Mouse (Mus musculus): ENCODE results near the gene Cux1. TPM values are rescaled to one million over a fixed set of nuclear protein-coding genes. Genes with fewer than 3 reads are reported as not detected.

The Cux1 gene
- polyA plus RNA-seq, 1 experiment from 2014 or later, result 139 TPM

GRCm38 (mm10) chr5:136565311-136565811 is 1.9 kb downstream of the Cux1 start:
- Histone ChIP-seq H3K4me1 (peaks cover 55% of the 10 kb centered on the region), H3K4me2 (peak overlapping the region; percentile 96), H3K36me3 (ENCODE audit: poor library complexity, severe bottlenecking) (no peaks in the 10 kb centered on the region), H3K9ac (peak overlapping the region; percentile 94), H3K27ac (peak overlapping the region; percentile 95), H3K9me3 (replicated peaks) (no peaks in the 10 kb centered on the region), H3K27me3 (peaks cover 28% of the 10 kb centered on the region), H3K4me3 (peak overlapping the region; percentile 98)
- under 1% methylated on average over 32 of the region's 32 CpGs for WGBS
- ATAC-seq, result no peak

- 29% methylated on average over 11 of the region's 11 CpGs for WGBS
- Histone ChIP-seq H3K4me1 (peaks cover 55% of the 10 kb centered on the region), H3K9ac (peak overlapping the region; percentile 94), H3K36me3 (ENCODE audit: poor library complexity, severe bottlenecking) (no peaks in the 10 kb centered on the region), H3K27ac (peak overlapping the region; percentile 95; the same call in 1 of the 2 replicates), H3K27me3 (peaks cover 22% of the 10 kb centered on the region), H3K4me2 (peak overlapping the region; percentile 96), H3K4me3 (peak overlapping the region; percentile 98), H3K9me3 (replicated peaks) (no peaks in the 10 kb centered on the region)
- no peak for ATAC-seq
Measured at GRCm38 (mm10) chr5:136564613-136565299, 2.5 kb downstream of the Cux1 start.

GRCm38 (mm10) chr5:136563996-136564395 is 3.3 kb downstream of the Cux1 start:
- 57% methylated on average over 3 of the region's 3 CpGs for WGBS
- Histone ChIP-seq H3K27me3 (peaks cover 14% of the 10 kb centered on the region), H3K4me2 (peak overlapping the region; percentile 96), H3K4me1 (peaks cover 53% of the 10 kb centered on the region), H3K36me3 (ENCODE audit: poor library complexity, severe bottlenecking) (no peaks in the 10 kb centered on the region), H3K9ac (no peak overlapping the region), H3K27ac (no peak overlapping the region), H3K4me3 (peak overlapping the region; percentile 10; the same call in 1 of the 2 replicates), H3K9me3 (replicated peaks) (no peaks in the 10 kb centered on the region)
- ATAC-seq, result no peak

DNA sequence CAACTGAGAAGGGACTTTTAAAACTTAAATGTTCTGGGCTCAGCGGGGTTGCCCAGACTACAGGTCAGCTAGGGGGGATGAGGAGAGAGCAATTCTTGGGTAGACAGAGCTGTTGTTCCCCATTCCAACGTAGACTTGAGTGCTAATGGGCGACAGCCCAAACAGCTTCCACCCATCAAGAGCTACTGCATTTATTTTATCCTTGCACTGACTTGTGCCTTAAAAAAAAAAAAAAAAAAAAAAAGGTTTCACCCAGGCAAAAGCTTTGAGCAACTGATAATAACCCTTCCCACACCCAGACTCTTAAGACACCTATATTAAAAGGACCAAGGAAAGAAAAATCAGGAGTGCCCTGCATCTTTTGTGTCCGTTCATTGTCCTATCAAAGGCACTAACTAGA is 4.2 kb downstream of the Cux1 start:
- Histone ChIP-seq H3K4me2 (peak overlapping the region; percentile 96; the same call in 1 of the 2 replicates), H3K27ac (no peak overlapping the region), H3K4me3 (no peak overlapping the region), H3K9ac (no peak overlapping the region), H3K4me1 (peaks cover 45% of the 10 kb centered on the region), H3K9me3 (replicated peaks) (no peaks in the 10 kb centered on the region), H3K36me3 (ENCODE audit: poor library complexity, severe bottlenecking) (no peaks in the 10 kb centered on the region), H3K27me3 (peaks cover 5% of the 10 kb centered on the region)
- no peak for ATAC-seq
- WGBS, result 59% methylated on average over 4 of the region's 4 CpGs

DNA sequence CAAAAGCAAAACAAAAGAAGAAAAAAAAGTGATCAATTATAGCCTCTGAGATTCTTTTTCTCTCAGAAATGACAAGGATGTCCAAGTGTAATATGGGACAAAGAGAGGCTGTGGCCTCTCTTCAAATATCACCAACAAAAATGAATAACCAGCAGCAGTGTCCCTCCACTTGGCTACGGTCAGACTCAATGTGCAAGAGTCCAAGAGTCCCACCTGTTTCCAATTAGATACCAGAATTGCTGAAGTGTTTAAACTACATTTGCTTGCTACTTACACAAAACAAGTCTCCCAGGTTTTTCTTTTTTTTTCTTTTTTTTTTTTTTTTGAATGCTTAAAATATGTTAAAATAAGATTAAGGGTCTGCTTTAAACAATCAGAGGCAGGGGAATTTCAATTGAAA is 5.1 kb downstream of the Cux1 start:
- WGBS, result 56% methylated on average over 1 of the region's 1 CpGs
- Histone ChIP-seq H3K36me3 (ENCODE audit: poor library complexity, severe bottlenecking) (no peaks in the 10 kb centered on the region), H3K4me2 (no peak overlapping the region), H3K4me3 (no peak overlapping the region), H3K4me1 (peaks cover 44% of the 10 kb centered on the region), H3K27me3 (no peaks in the 10 kb centered on the region), H3K9me3 (replicated peaks) (no peaks in the 10 kb centered on the region), H3K9ac (no peak overlapping the region), H3K27ac (no peak overlapping the region)
- ATAC-seq, result no peak

DNA sequence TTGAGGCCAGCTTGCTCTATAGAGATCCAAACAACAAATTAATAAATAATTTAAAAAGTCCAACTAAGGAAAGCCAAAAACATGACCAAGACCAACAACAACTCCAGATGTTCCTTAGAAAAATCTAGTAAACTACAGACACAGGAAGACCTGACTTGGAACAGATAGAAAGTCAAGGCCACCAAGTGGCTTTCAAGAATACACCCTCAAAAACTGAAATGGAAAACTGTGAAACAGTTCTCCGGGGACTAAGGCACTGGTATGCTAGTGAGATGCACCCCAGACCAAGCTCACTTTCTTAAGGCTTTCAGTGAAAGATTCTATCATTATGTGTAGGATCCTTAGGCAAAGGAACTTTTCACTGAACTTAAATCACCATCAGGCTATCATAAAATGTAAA is 5.6 kb downstream of the Cux1 start:
- peaks cover 48% of the 10 kb centered on the region for H3K4me1 ChIP-seq
- no peak for ATAC-seq
- no peaks in the 10 kb centered on the region for H3K27me3 ChIP-seq
- WGBS, result 97% methylated on average over 1 of the region's 1 CpGs
- H3K4me3 ChIP-seq, result no peak overlapping the region
- H3K9me3 ChIP-seq (replicated peaks), result no peaks in the 10 kb centered on the region
- H3K9ac ChIP-seq, result no peak overlapping the region
- H3K27ac ChIP-seq, result no peak overlapping the region
- H3K4me2 ChIP-seq, result no peak overlapping the region
- peaks cover 2% of the 10 kb centered on the region; the same call in 1 of the 2 replicates for H3K36me3 ChIP-seq (ENCODE audit: poor library complexity, severe bottlenecking)

DNA sequence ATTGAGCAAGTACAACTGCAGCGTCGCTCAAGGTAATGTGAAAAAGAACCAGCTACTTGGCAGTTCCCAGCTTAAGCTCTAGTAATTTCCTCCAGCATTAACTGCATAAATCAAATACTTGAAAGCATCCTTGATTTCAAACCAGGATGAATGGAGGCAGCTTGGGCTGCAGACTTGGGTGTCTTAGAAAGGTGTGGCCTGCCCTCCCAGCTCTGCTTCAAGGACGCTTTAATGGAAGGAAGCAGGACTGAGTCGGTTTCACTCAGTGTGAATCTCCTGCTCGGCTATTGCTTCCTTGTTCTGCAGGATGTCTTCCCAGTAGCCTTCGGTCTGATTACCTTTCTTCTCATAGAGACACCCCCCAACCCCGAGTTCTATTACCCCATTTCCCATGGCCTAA is 6.6 kb downstream of the Cux1 start:
- WGBS, result 74% methylated on average over 7 of the region's 7 CpGs
- Histone ChIP-seq H3K4me1 (peaks cover 58% of the 10 kb centered on the region), H3K36me3 (ENCODE audit: poor library complexity, severe bottlenecking) (peaks cover 4% of the 10 kb centered on the region; the same call in 1 of the 2 replicates), H3K27ac (no peak overlapping the region), H3K4me3 (no peak overlapping the region), H3K9me3 (replicated peaks) (no peaks in the 10 kb centered on the region), H3K4me2 (no peak overlapping the region), H3K27me3 (no peaks in the 10 kb centered on the region), H3K9ac (no peak overlapping the region)
- no peak for ATAC-seq

DNA sequence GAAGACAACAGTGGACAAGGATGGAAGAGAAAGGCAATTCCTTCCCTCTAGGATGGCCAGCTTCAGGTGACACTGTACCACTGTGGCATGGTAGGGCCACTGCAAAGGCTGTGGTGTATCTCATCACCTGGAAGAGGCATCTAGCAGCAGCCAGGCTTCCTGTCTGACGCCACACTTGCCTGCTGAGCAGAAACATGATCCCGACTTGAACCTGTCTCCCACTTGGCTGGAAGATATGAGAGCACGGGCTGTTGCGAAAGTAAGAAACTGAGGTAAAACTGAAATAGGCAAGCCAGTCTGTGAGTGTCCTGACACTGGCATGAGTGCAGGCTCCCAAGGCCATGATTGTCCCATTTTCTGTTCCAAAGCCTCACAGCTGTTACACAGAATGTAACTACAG is 9.8 kb downstream of the Cux1 start:
- Histone ChIP-seq H3K36me3 (ENCODE audit: poor library complexity, severe bottlenecking) (peaks cover 4% of the 10 kb centered on the region; the same call in 1 of the 2 replicates), H3K9me3 (replicated peaks) (no peaks in the 10 kb centered on the region), H3K9ac (no peak overlapping the region), H3K27ac (no peak overlapping the region), H3K4me2 (no peak overlapping the region), H3K4me3 (no peak overlapping the region), H3K4me1 (peaks cover 48% of the 10 kb centered on the region), H3K27me3 (no peaks in the 10 kb centered on the region)
- no peak for ATAC-seq
- WGBS, result 84% methylated on average over 4 of the region's 4 CpGs

DNA sequence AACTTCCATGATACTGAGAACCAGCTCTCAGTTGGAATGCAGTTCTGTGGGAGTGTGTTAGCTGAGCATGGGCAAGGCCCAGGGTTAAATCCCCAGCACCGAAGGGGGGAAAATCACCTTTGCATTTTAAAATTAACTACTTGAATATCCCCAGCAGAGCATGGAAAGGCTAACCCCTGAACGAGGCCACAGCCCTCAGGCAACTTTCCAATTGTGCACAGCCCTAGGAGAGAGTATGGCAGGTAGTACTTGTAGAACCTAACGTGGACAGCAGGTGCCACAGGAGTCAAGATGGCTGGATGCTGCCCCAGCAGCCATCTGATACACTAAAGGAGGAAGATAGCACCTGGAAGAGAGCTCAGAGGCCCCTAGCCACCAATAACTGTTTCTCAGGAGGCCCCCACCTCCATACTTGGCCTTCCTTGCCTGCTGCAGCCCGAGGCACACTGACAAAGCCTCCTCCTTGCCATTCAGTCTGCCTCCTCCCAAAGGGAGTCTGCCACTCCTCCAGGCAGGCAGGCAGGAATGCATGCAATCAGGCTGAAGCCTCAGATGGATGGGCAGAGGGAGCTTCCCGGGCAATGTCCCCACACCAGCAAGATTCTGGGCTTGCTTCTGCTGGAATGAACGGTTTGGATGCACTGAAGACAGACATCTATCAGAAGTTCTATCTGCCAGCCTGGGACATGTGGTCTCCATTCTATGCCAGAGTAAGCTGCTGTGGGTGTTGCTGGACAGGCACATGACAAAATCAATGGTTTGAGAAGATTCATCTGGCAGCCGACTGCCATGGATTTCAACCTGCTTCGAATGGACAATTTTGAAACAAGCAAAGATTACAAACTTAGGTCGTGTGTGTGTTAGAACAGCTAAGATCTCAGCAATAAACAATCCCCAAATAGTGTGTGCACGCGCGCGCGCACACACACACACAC is 10.7 kb downstream of the Cux1 start:
- Histone ChIP-seq H3K9me3 (replicated peaks) (no peaks in the 10 kb centered on the region), H3K27ac (no peak overlapping the region), H3K4me2 (no peak overlapping the region), H3K9ac (no peak overlapping the region), H3K27me3 (no peaks in the 10 kb centered on the region), H3K4me1 (peaks cover 52% of the 10 kb centered on the region), H3K36me3 (ENCODE audit: poor library complexity, severe bottlenecking) (peaks cover 4% of the 10 kb centered on the region; the same call in 1 of the 2 replicates), H3K4me3 (no peak overlapping the region)
- ATAC-seq, result no peak
- WGBS, result 86% methylated on average over 14 of the region's 14 CpGs

- ATAC-seq, result 0 out of 2 replicates have a peak, but pooled peaks have one; percentile 24
- Histone ChIP-seq H3K4me1 (peaks cover 54% of the 10 kb centered on the region), H3K4me2 (peak overlapping the region; percentile 6; the same call in 1 of the 2 replicates), H3K9me3 (replicated peaks) (no peaks in the 10 kb centered on the region), H3K9ac (peak overlapping the region; percentile 18; the same call in 1 of the 2 replicates), H3K27me3 (no peaks in the 10 kb centered on the region), H3K27ac (peak overlapping the region; percentile 16; the same call in 1 of the 2 replicates), H3K4me3 (no peak overlapping the region), H3K36me3 (ENCODE audit: poor library complexity, severe bottlenecking) (peaks cover 4% of the 10 kb centered on the region; the same call in 1 of the 2 replicates)
- WGBS, result 37% methylated on average over 5 of the region's 5 CpGs
Measured at GRCm38 (mm10) chr5:136555703-136556102, 11.6 kb downstream of the Cux1 start.

DNA sequence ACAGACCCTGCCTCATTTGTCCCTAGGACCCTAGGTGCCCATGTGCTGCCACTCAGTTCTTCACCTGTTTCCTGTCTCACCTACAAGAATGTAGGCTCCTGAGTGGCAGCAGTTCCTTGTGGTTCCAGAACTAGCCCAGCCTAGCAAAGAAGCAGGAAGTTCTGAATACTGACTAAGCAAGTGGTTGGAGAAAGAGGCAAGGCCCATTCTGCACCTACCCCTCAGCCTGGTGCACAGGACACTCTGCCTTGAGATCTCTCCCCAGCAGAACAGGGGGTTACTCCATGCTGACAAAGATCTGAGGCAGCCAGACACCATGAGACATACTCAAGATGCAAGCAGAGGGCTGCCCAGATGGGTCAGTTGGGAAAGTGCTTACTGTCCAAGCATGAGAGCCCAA is 14.5 kb downstream of the Cux1 start:
- no peaks in the 10 kb centered on the region for H3K9me3 ChIP-seq (replicated peaks)
- no peak overlapping the region for H3K9ac ChIP-seq
- H3K4me1 ChIP-seq, result peaks cover 82% of the 10 kb centered on the region
- H3K27me3 ChIP-seq, result no peaks in the 10 kb centered on the region
- no peak overlapping the region for H3K4me2 ChIP-seq
- peaks cover 4% of the 10 kb centered on the region; the same call in 1 of the 2 replicates for H3K36me3 ChIP-seq (ENCODE audit: poor library complexity, severe bottlenecking)
- ATAC-seq, result no peak
- H3K4me3 ChIP-seq, result no peak overlapping the region
- H3K27ac ChIP-seq, result no peak overlapping the region

GRCm38 (mm10) chr5:136552093-136552492 is 15.2 kb downstream of the Cux1 start:
- Histone ChIP-seq H3K27me3 (no peaks in the 10 kb centered on the region), H3K9me3 (replicated peaks) (no peaks in the 10 kb centered on the region), H3K4me2 (no peak overlapping the region), H3K36me3 (ENCODE audit: poor library complexity, severe bottlenecking) (peaks cover 4% of the 10 kb centered on the region; the same call in 1 of the 2 replicates), H3K27ac (no peak overlapping the region), H3K4me1 (peaks cover 78% of the 10 kb centered on the region), H3K4me3 (no peak overlapping the region), H3K9ac (no peak overlapping the region)
- WGBS, result 88% methylated on average over 3 of the region's 3 CpGs
- ATAC-seq, result no peak
